Mouse (Mus musculus) lung, postnatal 0 days (tissue): ENCODE measurements around the gene Zpbp.

Source experiments
- CTCF ChIP-seq: IDR thresholded peaks from 2 replicates; pipeline ENCODE4 v1.5.1; 2016; ENCODE audit warnings: antibody characterized with exemption, mild to moderate bottlenecking
- EP300 ChIP-seq: IDR thresholded peaks from 2 replicates; pipeline ENCODE4 v1.6.1; 2016; ENCODE audit warnings: antibody characterized with exemption, mild to moderate bottlenecking, control low read depth

DNA sequence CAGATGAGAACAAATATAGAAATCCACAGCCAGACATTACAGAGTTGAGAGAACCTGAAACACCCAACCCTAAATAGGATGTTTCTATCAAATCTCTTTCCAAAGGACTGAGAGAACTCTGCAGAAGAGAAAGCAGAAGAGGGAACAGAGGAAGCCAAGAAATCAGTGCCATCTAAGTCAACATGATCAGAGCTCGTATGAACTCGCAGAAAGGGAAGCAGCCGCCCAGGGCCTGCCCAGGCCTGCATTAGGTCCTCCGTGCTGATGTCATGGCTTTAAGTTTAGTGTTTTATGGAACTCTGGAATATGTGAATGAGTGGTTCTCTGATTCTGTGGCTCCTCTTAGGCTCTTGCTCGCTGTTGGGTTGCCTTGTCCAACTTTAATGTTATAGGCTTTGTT is 48.0 kb downstream of the Zpbp start:
- TF ChIP-seq CTCF (no peak), EP300 (no peak)
